Mouse (Mus musculus) erythroblast, embryonic 14.5 days (primary cell): ENCODE data around the gene Pitpnc1.

Experiments
- GATA1 ChIP-seq: IDR thresholded peaks from 2 replicates; pipeline ENCODE4 v1.6.1; 2012; ENCODE audit warnings: low read length, inconsistent platforms, mixed read lengths
- TAL1 ChIP-seq: IDR thresholded peaks from 3 replicates; pipeline ENCODE4 v1.6.1; 2012; ENCODE audit warnings: low read length, inconsistent platforms, mixed read lengths

DNA sequence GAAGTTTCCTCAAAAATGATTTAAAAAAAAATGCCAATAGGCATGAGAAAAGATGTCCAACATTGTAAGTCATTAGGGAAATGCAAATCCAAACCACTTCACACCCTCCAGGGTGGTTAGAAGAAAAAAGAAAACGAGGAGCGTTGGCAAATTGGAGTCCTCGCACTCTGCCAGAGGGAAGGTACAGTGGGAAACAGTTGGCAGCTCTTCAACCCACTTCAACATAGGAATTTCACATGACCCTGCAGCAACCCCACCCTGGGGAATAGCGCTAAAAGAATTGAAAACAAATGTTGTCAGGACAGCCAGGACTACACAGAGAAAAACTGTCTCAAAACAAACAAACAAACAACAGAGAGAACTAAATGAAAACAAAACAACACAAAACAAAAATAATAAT lies 32.8 kb downstream of the Pitpnc1 start:
- TF ChIP-seq GATA1 (no peak), TAL1 (no peak)
